In genomic region chr11:88773961-88774360, GRCm38 (mm10) we compare ENCODE assay signal across 19 mouse cellular contexts. TPM values are rescaled to one million over a fixed set of nuclear protein-coding genes. Genes with fewer than 3 reads are reported as not detected.
DNase-seq lines count a peak whose midpoint lies in the region; ATAC-seq and TF ChIP-seq lines count a peak whose summit lies in the region.
"Had no signal": no experiment of that assay in that cellular context is flagged by ENCODE, and none has a peak within 500 bp of the region (broad histone marks: within the 10 kb centered on the region; RNA-seq: fewer than 3 reads in every experiment).

No protein-coding gene starts in this region.

- no peak for TF ChIP-seq CTCF in layer of hippocampus, adult 2 months (conservative IDR thresholded peaks at IDR 0.05)

- peaks cover 15% of the 10 kb centered on the region; the same call in 1 of the 2 replicates for H3K27me3 ChIP-seq in forebrain, embryonic 12.5 days
- no peaks in the 10 kb centered on the region for H3K27me3 ChIP-seq in forebrain, embryonic 13.5 days
- H3K27me3 ChIP-seq: embryonic facial prominence, embryonic 15.5 days; hindbrain, embryonic 15.5 days had no signal

- ATAC-seq in forebrain, embryonic 12.5 days (ENCODE audit: low FRiP score) = no peak
- no peak for ATAC-seq in forebrain, embryonic 13.5 days
- ATAC-seq: forebrain, embryonic 16.5 days had no signal

- H3K9me3 ChIP-seq in forebrain, embryonic 12.5 days = no peaks in the 10 kb centered on the region
- H3K9me3 ChIP-seq in forebrain, embryonic 13.5 days (replicated peaks) = no peaks in the 10 kb centered on the region
- H3K9me3 ChIP-seq: embryonic facial prominence, embryonic 15.5 days; G1E; hindbrain, embryonic 15.5 days had no signal

- H3K9ac ChIP-seq in forebrain, embryonic 12.5 days = no peak overlapping the region
- H3K9ac ChIP-seq in forebrain, embryonic 13.5 days = no peak overlapping the region
- H3K9ac ChIP-seq: embryonic facial prominence, embryonic 15.5 days; hindbrain, embryonic 15.5 days; liver, embryonic 14.5 days had no signal

- DNase-seq in lung, adult 18-20 months = peak; percentile 22 to 43
- DNase-seq in lung, postnatal 10 days = no peak
- DNase-seq in NIH3T3 (ENCODE audit: low read depth) = peak; percentile 21
- peak; percentile 9 for DNase-seq in gonadal fat pad, adult 2 months (ENCODE audit: low read depth)
- DNase-seq in layer of hippocampus, adult 2 months (ENCODE audit: low spot score in 2 of 2) = no peak
- DNase-seq: cerebellum, postnatal 36 days; gastrocnemius, postnatal 10 days; kidney, adult 2 months; right cerebral cortex, adult 18-20 months; spleen, adult 18-20 months; thymus, postnatal 36 days had no signal

- H3K36me3 ChIP-seq in forebrain, embryonic 12.5 days (replicated peaks) = no peaks in the 10 kb centered on the region
- H3K36me3 ChIP-seq in forebrain, embryonic 13.5 days (ENCODE audit: poor library complexity, severe bottlenecking) = no peaks in the 10 kb centered on the region
- H3K36me3 ChIP-seq: embryonic facial prominence, embryonic 15.5 days; G1E; hindbrain, embryonic 15.5 days had no signal

- 61% methylated on average over 6 of the region's 6 CpGs for WGBS in forebrain, embryonic 12.5 days
- 48% methylated on average over 6 of the region's 6 CpGs for WGBS in forebrain, embryonic 13.5 days

- 0 out of 2 replicates have a peak overlapping the region, but pooled peaks have one; percentile 31 for H3K27ac ChIP-seq in forebrain, embryonic 12.5 days
- no peak overlapping the region for H3K27ac ChIP-seq in forebrain, embryonic 13.5 days
- no peak overlapping the region for H3K27ac ChIP-seq in layer of hippocampus, adult 2 months
- H3K27ac ChIP-seq: embryonic facial prominence, embryonic 15.5 days; hindbrain, embryonic 15.5 days; liver, embryonic 14.5 days; stomach, postnatal 0 days had no signal

- peaks cover 24% of the 10 kb centered on the region for H3K4me1 ChIP-seq in forebrain, embryonic 12.5 days
- H3K4me1 ChIP-seq in forebrain, embryonic 13.5 days = peaks cover 10% of the 10 kb centered on the region; the same call in 1 of the 2 replicates

- no peak overlapping the region for H3K4me2 ChIP-seq in forebrain, embryonic 12.5 days
- no peak overlapping the region for H3K4me2 ChIP-seq in forebrain, embryonic 13.5 days
- H3K4me2 ChIP-seq: embryonic facial prominence, embryonic 15.5 days; hindbrain, embryonic 15.5 days had no signal

- no peak overlapping the region for H3K4me3 ChIP-seq in forebrain, embryonic 12.5 days (replicated peaks)
- no peak overlapping the region for H3K4me3 ChIP-seq in forebrain, embryonic 13.5 days
- H3K4me3 ChIP-seq in layer of hippocampus, adult 2 months = no peak overlapping the region
- H3K4me3 ChIP-seq: embryonic facial prominence, embryonic 15.5 days; hindbrain, embryonic 15.5 days had no signal

RNA-seq across cellular contexts. Expression of gene Msi2, which starts 55.6 kb away (rescaled TPM):
- polyA plus RNA-seq in forebrain, embryonic 12.5 days (2016; fragmentation: Nextera tagmentation; extraction: Ambion mirVana) = 34.9 and 35.8 TPM in 2 replicates
- 31.5 and 36.5 TPM in 2 replicates for polyA plus RNA-seq in forebrain, embryonic 13.5 days (2015; fragmentation: Nextera tagmentation; extraction: Ambion mirVana)
- polyA plus RNA-seq in gonadal fat pad, adult 2 months (2012; rRNA removed) = 36.4 and 49.8 TPM in 2 replicates
- 100 to 1,000 TPM; 103 to 114 TPM for total RNA-seq in layer of hippocampus, adult 2 months (2021)

Comparison
In these comparisons a context has a peak if more than half of its experiments do, and no peak if none do; other contexts are left out.
1. DNase-seq: peak in lung, adult 18-20 months (2 of 2), NIH3T3 (single experiment) and gonadal fat pad, adult 2 months (single experiment); none in lung, postnatal 10 days (single experiment) and layer of hippocampus, adult 2 months (0 of 2).